Mouse (Mus musculus) layer of hippocampus, postnatal 10 days (tissue): ENCODE measurements around the gene Gm9821. TPM values are rescaled to one million over a fixed set of nuclear protein-coding genes. Genes with fewer than 3 reads are reported as not detected.

Experiments used
- DNase-seq, 2 experiments: peaks; one replicate each; pipeline ENCODE4 v3.0.0; 2021; ENCODE audit warnings: low spot score in 2 of 2
- total RNA-seq, 2 experiments: library from RNA; stranded (reverse); gene quantifications; 2 replicates each; pipeline ENCODE4 v1.2.3; 2021

The Gm9821 gene
- total RNA-seq, 2 experiments from 2014 or later = not detected

- DNase-seq = no peak
Measured at GRCm38 (mm10) chr2:91925442-91925841, 20.1 kb upstream of the Gm9821 start.

DNA sequence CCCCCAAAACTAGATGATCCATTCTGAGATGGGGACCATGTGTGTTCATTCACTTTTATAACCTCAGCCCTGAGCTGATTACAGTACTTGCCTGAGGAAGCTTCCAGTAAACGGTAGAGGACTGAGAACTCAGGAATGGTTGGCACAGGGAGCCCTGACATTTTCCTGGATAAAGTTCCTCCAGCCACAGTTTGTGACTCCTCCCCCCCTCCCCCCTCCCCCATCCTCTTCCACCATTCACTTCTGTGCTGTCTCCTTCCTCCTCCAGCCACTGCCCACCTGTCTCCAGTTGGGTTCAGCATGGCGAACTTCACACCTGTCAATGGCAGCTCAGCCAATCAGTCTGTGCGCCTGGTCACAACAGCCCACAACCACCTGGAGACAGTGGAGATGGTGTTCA lies 18.6 kb upstream of the Gm9821 start, which contains the start of gene Chrm4:
TSS of gene Chrm4 (plus strand) at position 301 of the 400 bp plus-strand sequence.
- DNase-seq = no peak

- peak; percentile 84 for DNase-seq
Measured at GRCm38 (mm10) chr2:91927826-91928533, 17.5 kb upstream of the Gm9821 start.

DNA sequence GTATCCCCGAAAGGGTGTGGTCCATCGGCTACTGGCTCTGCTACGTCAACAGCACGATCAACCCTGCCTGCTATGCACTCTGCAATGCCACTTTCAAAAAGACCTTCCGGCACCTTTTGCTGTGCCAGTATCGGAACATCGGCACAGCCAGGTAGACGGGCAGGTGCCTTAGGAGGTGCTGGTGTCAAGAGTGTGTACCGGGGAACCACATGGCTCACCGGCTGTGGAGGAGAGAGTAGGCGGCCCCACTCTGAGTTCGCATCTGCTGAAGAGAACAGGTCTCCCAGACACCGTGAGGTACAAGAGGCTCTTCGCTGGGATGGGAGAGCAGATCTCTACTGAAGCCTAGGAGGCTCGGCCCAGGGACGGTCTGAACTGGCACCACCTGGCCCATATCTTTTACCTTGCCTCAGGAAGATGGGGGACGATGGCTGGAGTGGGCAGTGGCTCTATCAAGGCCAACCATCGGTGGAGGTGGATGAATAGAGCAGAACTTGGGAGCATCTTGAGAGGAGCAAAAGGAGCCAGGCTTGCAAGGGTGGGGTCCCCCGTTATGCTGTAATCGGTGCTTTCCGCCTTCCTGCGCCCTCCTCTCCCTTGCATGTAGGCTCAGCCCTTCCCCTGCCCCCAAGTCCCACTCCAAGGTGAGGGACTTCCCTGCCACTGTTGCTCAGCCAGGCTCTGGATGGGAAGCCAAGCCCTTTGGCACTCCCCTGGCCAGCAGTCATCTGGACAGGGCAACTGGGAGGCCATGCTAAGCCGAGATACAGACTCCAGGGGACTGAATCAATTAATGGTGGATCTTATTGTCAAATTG lies 16.8 kb upstream of the Gm9821 start:
- DNase-seq = no peak

DNA sequence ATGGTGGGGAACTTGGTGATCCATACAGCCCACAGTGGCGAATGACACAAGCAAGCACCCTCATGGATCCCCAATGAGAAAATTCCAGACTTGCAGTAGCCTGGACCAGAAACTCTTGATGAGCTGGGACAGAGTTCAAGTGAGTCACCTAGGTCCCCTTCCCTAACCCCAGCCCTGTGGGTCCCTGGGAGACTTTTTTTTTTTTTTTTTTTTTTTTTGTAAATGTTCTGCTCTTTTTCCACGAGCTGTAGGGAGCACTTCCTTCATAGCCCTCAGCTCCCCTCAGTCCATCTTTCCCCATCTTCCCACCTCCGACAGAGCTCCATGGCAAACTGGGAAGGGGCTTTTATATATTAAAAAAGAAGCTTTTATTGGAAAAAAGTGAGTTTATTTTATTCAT lies 16.0 kb upstream of the Gm9821 start:
- no peak for DNase-seq

GRCm38 (mm10) chr2:91929936-91930335 lies 15.6 kb upstream of the Gm9821 start:
- peak; percentile 64 to 67 for DNase-seq

DNA sequence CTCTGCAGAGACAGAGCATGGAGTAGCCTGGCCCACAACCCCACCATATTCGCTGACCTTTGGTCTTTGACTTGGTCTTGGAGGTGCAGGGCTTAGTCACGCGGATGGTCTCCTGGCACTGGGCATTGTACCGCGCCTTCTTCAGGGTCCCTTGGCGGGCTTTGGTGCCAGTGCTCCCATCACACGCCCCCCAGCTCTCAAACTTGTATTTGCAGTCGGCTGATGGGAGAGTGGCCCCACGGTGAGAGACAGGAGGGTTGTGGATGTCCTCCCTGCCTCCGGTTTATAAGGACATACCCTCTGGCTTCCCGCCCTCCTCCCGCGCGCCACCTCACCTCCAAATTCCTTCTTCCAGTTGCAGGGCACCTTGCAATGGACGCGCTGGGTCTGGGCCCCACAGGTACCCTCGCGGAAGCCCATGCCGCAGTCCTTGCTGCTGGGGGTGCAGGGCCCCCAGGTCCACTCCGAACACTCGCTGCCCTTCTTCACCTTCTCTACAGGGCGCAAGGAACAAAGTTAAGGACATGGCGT lies 14.7 kb upstream of the Gm9821 start:
- DNase-seq = peak in 1 of 2 experiments; percentile 21

- peak; percentile 55 to 57 for DNase-seq
Measured at GRCm38 (mm10) chr2:91931328-91932159, 14.0 kb upstream of the Gm9821 start.

- DNase-seq = no peak
Measured at GRCm38 (mm10) chr2:91932160-91932711, 13.3 kb upstream of the Gm9821 start, which contains the start of gene Mdk. TSS of gene Mdk (minus strand) at chr2:91932297.

DNA sequence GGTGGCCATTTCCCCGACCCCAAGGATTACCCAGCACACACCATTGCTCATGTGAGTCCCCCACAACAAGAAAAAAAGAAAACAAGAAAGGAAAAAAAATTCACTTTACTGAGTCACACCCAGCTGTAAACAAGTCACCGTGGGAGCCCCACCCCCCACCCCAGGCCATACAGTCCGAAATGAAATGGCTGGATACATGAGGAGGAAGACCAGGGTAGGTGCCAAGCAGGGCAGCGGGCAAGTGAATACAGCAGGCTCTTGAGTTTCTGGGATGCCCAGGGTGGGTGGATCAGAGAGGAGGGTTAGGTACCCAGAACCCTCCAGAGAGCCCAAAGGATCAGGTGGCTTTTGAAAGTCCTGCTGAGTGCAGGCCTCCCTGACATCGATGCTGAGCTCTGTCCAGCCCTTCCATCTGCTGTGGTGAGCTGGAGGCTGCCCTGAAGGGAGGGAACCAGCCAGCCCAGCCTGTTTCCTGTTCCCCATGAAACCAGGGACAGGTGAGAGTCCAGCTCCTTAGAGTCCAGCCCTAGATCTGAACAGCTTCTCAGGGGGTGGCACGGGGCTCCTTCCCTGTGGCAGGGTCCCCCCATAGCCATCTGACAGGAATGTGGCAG lies 12.7 kb upstream of the Gm9821 start:
- no peak for DNase-seq

DNA sequence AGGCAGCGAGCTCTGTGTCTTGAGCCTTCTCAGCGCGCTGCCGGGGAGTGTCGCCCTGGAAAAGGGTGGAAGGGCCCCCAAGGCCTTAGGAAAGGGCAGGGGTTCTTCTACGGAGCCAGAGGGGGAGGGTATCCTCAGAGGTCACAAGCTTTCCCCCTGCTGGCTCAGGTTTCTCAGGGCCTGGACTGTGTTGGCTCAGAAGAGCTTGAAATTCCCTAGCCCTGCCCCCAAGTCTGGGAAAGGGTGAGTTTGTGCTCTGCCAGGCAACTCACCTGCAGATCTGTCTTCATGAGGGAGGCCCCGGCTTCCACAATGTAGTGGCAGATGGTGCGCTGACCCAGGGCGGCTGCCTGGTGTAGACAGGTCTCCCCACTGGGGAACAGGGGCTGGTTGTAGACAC lies 12.0 kb upstream of the Gm9821 start:
- DNase-seq = no peak

GRCm38 (mm10) chr2:91934016-91934415 lies 11.5 kb upstream of the Gm9821 start:
- DNase-seq = no peak

- no peak for DNase-seq
Measured at GRCm38 (mm10) chr2:91934826-91935525, 10.5 kb upstream of the Gm9821 start.

GRCm38 (mm10) chr2:91936154-91936553 lies 9.3 kb upstream of the Gm9821 start:
- no peak for DNase-seq

DNA sequence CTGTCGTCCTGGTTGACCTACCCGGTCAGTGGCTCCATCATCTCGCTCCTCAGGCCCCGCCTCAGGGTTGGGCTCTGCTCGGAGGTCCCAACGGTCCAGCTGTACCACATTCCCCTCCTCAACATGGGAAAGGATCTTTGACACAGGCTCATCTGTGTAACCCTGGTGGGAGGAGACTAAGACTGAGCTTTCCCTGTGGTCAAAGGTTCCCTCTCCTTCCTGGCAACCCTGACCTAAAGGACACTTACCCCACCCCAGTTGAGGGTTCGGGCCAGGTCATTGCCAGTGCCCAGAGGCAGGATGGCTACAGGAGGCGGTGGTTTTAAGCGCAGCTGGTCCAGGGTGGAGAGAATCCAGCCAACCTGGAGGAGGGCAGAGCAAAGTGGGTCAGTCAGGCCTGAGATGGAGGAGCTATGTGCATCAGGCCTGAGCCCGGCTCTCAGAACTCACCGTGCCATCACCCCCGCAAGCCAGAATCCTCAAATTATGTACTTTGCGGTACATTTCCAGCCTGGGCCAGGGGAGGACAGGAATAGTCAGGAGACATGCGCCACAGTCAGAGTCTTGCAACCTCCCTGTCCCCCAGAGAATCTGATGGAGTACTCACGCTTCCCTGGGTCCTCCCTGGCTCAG lies 6.1 kb upstream of the Gm9821 start:
- no peak for DNase-seq

GRCm38 (mm10) chr2:91942356-91942755 lies 3.1 kb upstream of the Gm9821 start:
- no peak for DNase-seq

- DNase-seq = peak; percentile 89
Measured at GRCm38 (mm10) chr2:91944170-91944950, 1.1 kb upstream of the Gm9821 start.

DNA sequence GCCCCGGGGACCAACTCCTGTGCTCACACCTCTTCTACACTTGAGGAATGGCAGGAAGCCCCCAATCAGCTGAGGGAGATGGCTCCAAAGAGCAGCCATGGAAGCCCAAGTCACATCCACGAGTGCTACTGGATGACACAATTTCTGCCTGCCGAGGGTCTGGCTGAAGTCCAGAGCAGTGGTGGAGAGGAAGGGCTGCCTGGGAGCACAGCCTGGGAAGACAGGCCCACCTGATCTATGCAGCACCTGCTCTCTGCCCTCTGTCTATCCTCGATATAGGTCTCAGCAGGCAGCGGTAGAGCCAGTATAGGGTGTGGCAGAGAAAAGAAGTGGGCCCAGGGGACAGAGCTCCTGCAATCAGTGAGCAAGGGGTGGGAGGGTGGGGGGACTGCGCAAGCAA lies 1.3 kb downstream of the Gm9821 start:
- DNase-seq = peak in 1 of 2 experiments; percentile 23
